Mouse (Mus musculus): ENCODE measurements at regions not wholly inside any gene's neighbourhood (a gene's known extent, or its start where the extent isn't known, plus 50 kb on each side); places are given as distances from the start of the nearest gene placed in this dataset.

DNA sequence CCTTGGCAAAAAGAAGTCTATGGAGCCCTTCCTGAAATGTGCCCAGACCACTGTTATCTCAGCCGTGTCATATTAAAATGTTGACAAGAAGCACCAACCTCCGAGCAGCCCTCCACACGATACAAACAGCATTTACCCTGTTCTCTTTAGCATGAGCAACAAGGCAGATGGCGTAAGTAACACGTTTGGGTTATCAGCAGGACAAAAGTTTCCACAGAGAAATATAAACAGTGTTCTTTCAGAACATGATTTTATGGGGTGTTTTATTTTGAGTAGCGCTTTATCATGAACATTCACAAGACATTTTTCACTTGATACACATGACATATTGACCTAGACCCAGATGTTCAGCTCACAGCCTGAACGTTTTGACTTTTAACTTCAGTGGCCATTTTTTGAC is 245.3 kb upstream of the Tars start:
- no peak overlapping the region for H3K27ac ChIP-seq (replicated peaks)
- no peaks in the 10 kb centered on the region for H3K27me3 ChIP-seq (ENCODE audit: control insufficient read depth, insufficient read depth, low read length)
- no peaks in the 10 kb centered on the region for H3K9me3 ChIP-seq (ENCODE audit: control insufficient read depth, low read length)
- ATAC-seq (ENCODE audit: low FRiP score, low TSS enrichment) = no peak
- no peaks in the 10 kb centered on the region for H3K36me3 ChIP-seq (ENCODE audit: control insufficient read depth, insufficient read depth, low read length)
- WGBS = 44% methylated on average over 7 of the region's 7 CpGs
- no peak overlapping the region for H3K9ac ChIP-seq (ENCODE audit: low read length)
- H3K4me2 ChIP-seq (replicated peaks; ENCODE audit: low read depth) = no peak overlapping the region
- no peak for DNase-seq (ENCODE audit: low spot score)
- no peaks in the 10 kb centered on the region for H3K4me1 ChIP-seq (replicated peaks; ENCODE audit: control insufficient read depth, insufficient read depth)
- H3K4me3 ChIP-seq (ENCODE audit: low read depth, low read length) = no peak overlapping the region
- TF ChIP-seq CTCF (IDR thresholded peaks at IDR 0.05; ENCODE audit: low read depth) (no peak), EP300 (optimal IDR thresholded peaks at IDR 0.05) (no peak)

DNA sequence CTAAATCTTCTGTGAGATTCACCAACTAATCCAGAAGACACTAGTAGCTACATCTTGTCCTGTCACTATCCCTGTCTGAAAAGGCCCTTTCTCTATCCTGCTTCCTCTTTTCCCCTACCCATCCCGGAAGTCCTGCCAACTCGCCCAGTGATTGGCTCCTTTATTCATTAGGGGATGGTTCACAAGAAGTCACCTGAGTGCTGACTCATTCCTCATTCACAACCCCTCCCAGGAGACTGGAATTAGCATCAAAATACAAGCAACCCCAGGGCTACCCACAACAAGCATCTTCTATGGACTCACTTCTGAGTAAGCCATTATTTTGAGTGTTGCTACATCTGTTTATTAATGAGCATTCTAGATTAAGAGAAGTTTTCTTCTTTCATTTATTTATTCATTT is 231.2 kb upstream of the Tars start:
- H3K4me1 ChIP-seq (replicated peaks; ENCODE audit: control insufficient read depth, insufficient read depth) = no peaks in the 10 kb centered on the region
- H3K4me2 ChIP-seq (replicated peaks; ENCODE audit: low read depth) = no peak overlapping the region
- DNase-seq (ENCODE audit: low spot score) (no peak), ATAC-seq (ENCODE audit: low FRiP score, low TSS enrichment) (no peak)
- no peak overlapping the region for H3K9ac ChIP-seq (ENCODE audit: low read length)
- WGBS = 79% methylated on average over 2 of the region's 2 CpGs
- TF ChIP-seq CTCF (IDR thresholded peaks at IDR 0.05; ENCODE audit: low read depth) = no peak
- TF ChIP-seq EP300 (optimal IDR thresholded peaks at IDR 0.05) = no peak
- H3K9me3 ChIP-seq (ENCODE audit: control insufficient read depth, low read length) = no peaks in the 10 kb centered on the region
- no peak overlapping the region for H3K4me3 ChIP-seq (ENCODE audit: low read depth, low read length)
- H3K36me3 ChIP-seq (ENCODE audit: control insufficient read depth, insufficient read depth, low read length) = no peaks in the 10 kb centered on the region
- H3K27ac ChIP-seq (replicated peaks) = no peak overlapping the region
- H3K27me3 ChIP-seq (ENCODE audit: control insufficient read depth, insufficient read depth, low read length) = no peaks in the 10 kb centered on the region

DNA sequence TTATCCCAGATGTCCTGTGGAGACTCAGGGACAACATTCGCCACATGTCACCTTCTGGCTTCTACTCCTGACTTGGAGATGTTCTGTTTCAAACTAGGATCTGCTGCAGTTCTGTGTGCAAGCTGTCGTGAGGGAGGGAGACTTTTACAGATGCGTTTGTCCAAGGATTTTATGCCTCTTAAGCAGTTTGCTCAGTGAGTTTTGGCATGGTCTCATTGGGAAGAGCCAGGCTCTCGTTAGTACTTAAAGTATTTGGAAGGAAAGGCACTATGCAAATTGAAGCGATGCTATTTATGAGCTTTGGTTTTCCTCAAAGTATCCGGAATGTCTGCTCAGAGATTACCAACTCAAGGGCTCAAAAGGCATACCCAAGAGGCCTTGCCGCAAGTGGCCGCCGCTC is 227.0 kb upstream of the Tars start:
- no peak for DNase-seq (ENCODE audit: low spot score)

DNA sequence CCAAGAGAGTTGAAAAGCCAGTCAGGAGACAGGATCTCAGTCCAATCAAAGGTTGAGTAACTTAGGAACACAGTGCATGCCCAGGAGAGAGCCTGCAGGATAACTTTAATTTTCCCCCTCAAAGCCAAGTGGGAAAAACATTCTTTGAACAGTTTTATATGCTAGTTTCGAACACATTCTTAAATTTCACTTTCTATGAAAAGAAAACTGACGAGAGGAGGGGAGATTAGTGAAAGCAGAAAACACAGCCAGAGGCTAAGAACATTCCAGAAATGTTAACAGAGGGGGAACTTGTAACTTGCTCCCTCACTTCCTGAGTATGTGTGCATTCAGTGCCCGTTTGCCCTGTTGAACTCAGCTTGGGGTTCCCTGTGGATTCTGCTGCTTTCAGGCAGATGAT is 213.0 kb upstream of the Tars start:
- no peak for ATAC-seq (ENCODE audit: low FRiP score, low TSS enrichment)
- H3K27me3 ChIP-seq (ENCODE audit: control insufficient read depth, insufficient read depth, low read length) = no peaks in the 10 kb centered on the region
- 29% methylated on average over 3 of the region's 3 CpGs for WGBS
- DNase-seq (ENCODE audit: low spot score) = no peak
- no peak overlapping the region for H3K9ac ChIP-seq (ENCODE audit: low read length)
- no peak overlapping the region for H3K4me2 ChIP-seq (replicated peaks; ENCODE audit: low read depth)
- no peak overlapping the region for H3K27ac ChIP-seq (replicated peaks)
- H3K4me3 ChIP-seq (ENCODE audit: low read depth, low read length) = no peak overlapping the region
- H3K36me3 ChIP-seq (ENCODE audit: control insufficient read depth, insufficient read depth, low read length) = no peaks in the 10 kb centered on the region
- H3K4me1 ChIP-seq (replicated peaks; ENCODE audit: control insufficient read depth, insufficient read depth) = no peaks in the 10 kb centered on the region
- no peak for TF ChIP-seq EP300 (optimal IDR thresholded peaks at IDR 0.05)
- no peak for TF ChIP-seq CTCF (IDR thresholded peaks at IDR 0.05; ENCODE audit: low read depth)
- no peaks in the 10 kb centered on the region for H3K9me3 ChIP-seq (ENCODE audit: control insufficient read depth, low read length)

More for the DNA sequence above, 227.0 kb upstream of the Tars start:
- H3K36me3 ChIP-seq (ENCODE audit: control insufficient read depth, insufficient read depth, low read length) = no peaks in the 10 kb centered on the region
- 65% methylated on average over 9 of the region's 9 CpGs for WGBS
- no peaks in the 10 kb centered on the region for H3K9me3 ChIP-seq (ENCODE audit: control insufficient read depth, low read length)
- H3K4me2 ChIP-seq (replicated peaks; ENCODE audit: low read depth) = no peak overlapping the region
- H3K4me1 ChIP-seq (replicated peaks; ENCODE audit: control insufficient read depth, insufficient read depth) = no peaks in the 10 kb centered on the region
- no peaks in the 10 kb centered on the region for H3K27me3 ChIP-seq (ENCODE audit: control insufficient read depth, insufficient read depth, low read length)
- H3K27ac ChIP-seq (replicated peaks) = no peak overlapping the region
- H3K4me3 ChIP-seq (ENCODE audit: low read depth, low read length) = no peak overlapping the region
- H3K9ac ChIP-seq (ENCODE audit: low read length) = no peak overlapping the region
- TF ChIP-seq CTCF (IDR thresholded peaks at IDR 0.05; ENCODE audit: low read depth) = no peak
- no peak for TF ChIP-seq EP300 (optimal IDR thresholded peaks at IDR 0.05)
- no peak for ATAC-seq (ENCODE audit: low FRiP score, low TSS enrichment)

DNA sequence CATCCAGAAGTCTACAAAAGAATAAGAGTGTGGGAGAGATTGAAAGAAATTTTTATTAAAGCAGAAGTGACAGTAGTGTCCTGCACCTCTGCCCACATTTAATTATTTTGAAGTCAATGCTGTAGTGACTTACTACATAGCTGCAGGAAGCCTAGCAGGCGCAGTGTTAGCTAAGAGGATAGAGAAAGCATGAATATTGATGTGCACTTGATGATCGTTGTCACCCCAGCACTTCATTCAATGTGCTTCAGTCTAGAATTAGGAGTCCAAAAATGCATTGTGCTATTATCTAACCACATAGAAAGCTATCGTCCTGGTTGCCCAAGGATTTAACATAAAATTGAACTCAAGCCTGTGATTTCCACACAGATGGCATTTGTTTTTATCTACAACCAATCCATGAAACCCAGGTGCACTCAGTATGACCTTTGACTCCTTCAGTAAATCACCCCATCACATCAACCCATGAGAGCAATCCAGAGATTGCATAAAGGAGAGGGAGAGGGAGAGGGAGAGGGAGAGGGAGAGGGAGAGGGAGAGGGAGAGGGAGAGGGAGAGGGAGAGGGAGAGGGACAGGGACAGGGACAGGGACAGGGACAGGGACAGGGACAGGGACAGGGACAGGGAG is 210.7 kb upstream of the Tars start:
- WGBS = 69% methylated on average over 3 of the region's 3 CpGs
- ATAC-seq (ENCODE audit: low FRiP score, low TSS enrichment) = no peak
- H3K36me3 ChIP-seq (ENCODE audit: control insufficient read depth, insufficient read depth, low read length) = no peaks in the 10 kb centered on the region

DNA sequence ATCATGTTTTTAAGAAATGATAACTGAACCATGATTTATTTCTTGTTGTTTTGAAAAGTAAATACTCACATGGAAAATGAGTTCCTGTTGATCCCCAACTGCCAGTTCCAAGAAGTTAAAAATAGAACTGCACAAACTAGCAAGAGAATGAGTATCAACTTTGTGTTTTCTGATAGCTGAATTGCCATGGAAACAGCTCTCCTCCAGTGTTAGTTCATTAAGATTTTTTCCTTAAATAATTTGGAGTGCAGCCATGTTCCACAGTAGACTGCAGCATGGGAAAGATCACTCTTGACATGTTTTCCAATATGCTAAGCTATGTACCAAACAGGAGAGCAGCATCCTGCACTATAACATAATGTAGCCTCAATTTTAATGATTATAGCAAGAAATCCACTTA is 208.0 kb upstream of the Tars start:
- no peak overlapping the region for H3K4me3 ChIP-seq (ENCODE audit: low read depth, low read length)
- TF ChIP-seq CTCF (IDR thresholded peaks at IDR 0.05; ENCODE audit: low read depth) (no peak), EP300 (optimal IDR thresholded peaks at IDR 0.05) (no peak)

More for the DNA sequence above, 210.7 kb upstream of the Tars start:
- Histone ChIP-seq H3K4me3 (ENCODE audit: low read depth, low read length) (no peak overlapping the region), H3K4me2 (replicated peaks; ENCODE audit: low read depth) (no peak overlapping the region), H3K9ac (ENCODE audit: low read length) (no peak overlapping the region), H3K27ac (replicated peaks) (no peak overlapping the region), H3K4me1 (replicated peaks; ENCODE audit: control insufficient read depth, insufficient read depth) (no peaks in the 10 kb centered on the region), H3K9me3 (ENCODE audit: control insufficient read depth, low read length) (no peaks in the 10 kb centered on the region), H3K27me3 (ENCODE audit: control insufficient read depth, insufficient read depth, low read length) (no peaks in the 10 kb centered on the region)
- TF ChIP-seq EP300 (optimal IDR thresholded peaks at IDR 0.05) (no peak), CTCF (IDR thresholded peaks at IDR 0.05; ENCODE audit: low read depth) (no peak)
- no peak for DNase-seq (ENCODE audit: low spot score)

More for the DNA sequence above, 208.0 kb upstream of the Tars start:
- H3K9ac ChIP-seq (ENCODE audit: low read length) = no peak overlapping the region
- ATAC-seq (ENCODE audit: low FRiP score, low TSS enrichment) = no peak
- no peaks in the 10 kb centered on the region for H3K27me3 ChIP-seq (ENCODE audit: control insufficient read depth, insufficient read depth, low read length)
- DNase-seq (ENCODE audit: low spot score) = no peak
- H3K9me3 ChIP-seq (ENCODE audit: control insufficient read depth, low read length) = no peaks in the 10 kb centered on the region
- no peaks in the 10 kb centered on the region for H3K36me3 ChIP-seq (ENCODE audit: control insufficient read depth, insufficient read depth, low read length)
- H3K4me2 ChIP-seq (replicated peaks; ENCODE audit: low read depth) = no peak overlapping the region
- H3K27ac ChIP-seq (replicated peaks) = no peak overlapping the region
- no peaks in the 10 kb centered on the region for H3K4me1 ChIP-seq (replicated peaks; ENCODE audit: control insufficient read depth, insufficient read depth)

All from stomach, postnatal 0 days (tissue).